Mouse (Mus musculus): ENCODE results near the gene Cript.

Gene Cript

GRCm38 (mm10) chr17:87025269-87025949 lies at the start of gene Cript, which contains the start of gene Pigf:
Gene Cript, plus strand, starts transcription at chr17:87025550.
Gene Pigf, minus strand, starts transcription at chr17:87025406.
- DNase-seq (ENCODE audit: low read depth, low spot score) = peak; percentile 99

GRCm38 (mm10) chr17:86976387-86976786 lies 49.0 kb upstream of the Cript start:
- DNase-seq (ENCODE audit: low read depth, low spot score) = no peak

- DNase-seq (ENCODE audit: low read depth, low spot score) = no peak
These were observed 46.9 kb upstream of the Cript start for GRCm38 (mm10) chr17:86978496-86978895.

GRCm38 (mm10) chr17:86981205-86981604 lies 44.1 kb upstream of the Cript start:
- no peak for DNase-seq (ENCODE audit: low read depth, low spot score)

- no peak for DNase-seq (ENCODE audit: low read depth, low spot score)
These were observed 43.6 kb upstream of the Cript start for GRCm38 (mm10) chr17:86981701-86982100.

- DNase-seq (ENCODE audit: low read depth, low spot score) = no peak
These were observed 42.9 kb upstream of the Cript start for GRCm38 (mm10) chr17:86982497-86982896.

- DNase-seq (ENCODE audit: low read depth, low spot score) = peak; percentile 29
These were observed 38.8 kb upstream of the Cript start for GRCm38 (mm10) chr17:86986449-86987138.

GRCm38 (mm10) chr17:86988161-86988560 lies 37.2 kb upstream of the Cript start:
- DNase-seq (ENCODE audit: low read depth, low spot score) = no peak

GRCm38 (mm10) chr17:86988601-86989184 lies 36.7 kb upstream of the Cript start:
- no peak for DNase-seq (ENCODE audit: low read depth, low spot score)

- no peak for DNase-seq (ENCODE audit: low read depth, low spot score)
These were observed 34.0 kb upstream of the Cript start for GRCm38 (mm10) chr17:86991306-86991705.

- no peak for DNase-seq (ENCODE audit: low read depth, low spot score)
These were observed 28.0 kb upstream of the Cript start for GRCm38 (mm10) chr17:86997323-86997722.

- no peak for DNase-seq (ENCODE audit: low read depth, low spot score)
These were observed 16.4 kb upstream of the Cript start for GRCm38 (mm10) chr17:87008950-87009349.

- DNase-seq (ENCODE audit: low read depth, low spot score) = peak; percentile 91
These were observed 13.9 kb upstream of the Cript start for GRCm38 (mm10) chr17:87011301-87012019.

GRCm38 (mm10) chr17:87019692-87020091 lies 5.7 kb upstream of the Cript start:
- DNase-seq (ENCODE audit: low read depth, low spot score) = no peak

GRCm38 (mm10) chr17:87024491-87025242 lies 683 bp upstream of the Cript start:
- DNase-seq (ENCODE audit: low read depth, low spot score) = no peak

- peak; percentile 66 for DNase-seq (ENCODE audit: low read depth, low spot score)
These were observed 11.1 kb downstream of the Cript start for GRCm38 (mm10) chr17:87036141-87037073.

- peak; percentile 74 for DNase-seq (ENCODE audit: low read depth, low spot score)
These were observed 13.1 kb downstream of the Cript start for GRCm38 (mm10) chr17:87038496-87038895.

GRCm38 (mm10) chr17:87041739-87042138 lies 16.4 kb downstream of the Cript start:
- DNase-seq (ENCODE audit: low read depth, low spot score) = peak; percentile 85

GRCm38 (mm10) chr17:87044364-87044763 lies 19.0 kb downstream of the Cript start:
- DNase-seq (ENCODE audit: low read depth, low spot score) = peak; percentile 97

- DNase-seq (ENCODE audit: low read depth, low spot score) = no peak
These were observed 19.4 kb downstream of the Cript start for GRCm38 (mm10) chr17:87044796-87045195.

All from brain, adult 2 months (tissue).